Mouse (Mus musculus) left cerebral cortex, adult 8-10 months (tissue): ENCODE data around the gene Clpsl2. TPM values are rescaled to one million over a fixed set of nuclear protein-coding genes. Genes with fewer than 3 reads are reported as not detected.

ENCODE experiments used
- DNase-seq, 2 experiments: peaks; one replicate each; pipeline ENCODE4 v3.0.0; 2022; ENCODE audit warnings: low spot score in 2 of 2
- total RNA-seq, 4 experiments: library from RNA; stranded (reverse); gene quantifications; 2 replicates each; pipeline ENCODE4 v1.2.4; 2022

The Clpsl2 gene
- total RNA-seq, 4 experiments from 2014 or later: not detected

DNA sequence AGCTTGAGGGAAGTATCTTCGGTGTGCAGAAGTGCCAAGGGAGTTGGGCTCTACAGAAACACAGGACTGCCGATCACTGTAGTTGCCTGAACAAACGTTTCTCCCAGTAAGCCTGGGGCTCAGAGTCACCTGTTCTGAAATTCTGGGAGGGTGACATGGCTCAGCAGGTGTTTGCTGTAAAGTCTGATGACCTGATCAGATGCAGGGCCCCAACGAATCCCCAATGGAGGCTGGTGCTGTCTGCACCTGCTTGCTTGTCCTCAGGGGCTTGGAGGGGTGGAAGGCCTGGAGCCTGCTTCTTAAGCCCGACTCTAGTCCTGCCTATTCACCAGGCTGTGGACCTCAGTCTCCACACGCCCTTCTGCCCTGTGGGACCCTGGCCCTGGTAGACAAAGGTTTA lies 8.6 kb downstream of the Clpsl2 start:
- no peak for DNase-seq

DNA sequence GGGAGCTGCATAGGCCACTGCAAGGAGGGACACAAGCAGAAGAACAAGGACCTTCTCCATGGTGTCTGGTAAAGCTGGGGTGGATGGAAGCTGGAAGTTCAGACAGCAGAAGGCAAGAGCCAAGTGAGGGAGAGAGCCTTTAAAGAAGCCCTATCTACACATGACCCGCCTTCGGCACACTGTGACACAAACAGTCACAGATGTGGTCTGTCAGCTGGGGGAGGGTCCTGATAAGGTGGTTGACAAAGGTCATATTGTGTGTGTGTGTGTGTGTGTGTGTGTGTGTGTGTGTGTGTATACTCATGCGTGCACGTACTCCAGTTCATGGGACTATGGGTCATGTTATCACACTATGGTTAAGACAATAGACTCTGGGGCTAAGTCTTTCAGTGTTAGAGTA lies 11.4 kb downstream of the Clpsl2 start, which contains the start of gene Clps:
Clps (minus strand) TSS at position 169 of the 400 bp plus-strand sequence.
- DNase-seq: no peak

DNA sequence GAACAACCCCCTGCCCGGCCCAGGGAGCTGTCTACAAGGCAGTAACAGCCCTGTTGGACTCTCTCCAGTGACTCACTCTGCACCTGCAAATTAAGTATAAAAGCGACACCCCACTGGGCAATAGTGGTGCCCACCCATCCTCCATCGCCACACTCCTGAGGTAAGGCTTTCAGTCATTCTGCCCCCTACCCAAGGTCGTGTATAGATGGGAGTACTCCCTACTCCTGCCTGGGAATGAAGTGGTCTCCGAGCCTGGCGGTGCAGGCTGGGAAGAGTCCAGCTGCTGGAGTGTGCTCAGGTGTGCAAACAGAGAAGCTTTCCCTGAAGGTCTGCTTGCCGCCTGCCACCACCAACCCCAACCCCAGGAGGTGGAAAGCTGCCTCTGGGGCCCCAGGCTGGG lies 12.4 kb downstream of the Clpsl2 start:
- DNase-seq: no peak

GRCm38 (mm10) chr17:28565181-28565580 lies 16.0 kb downstream of the Clpsl2 start:
- no peak for DNase-seq

DNA sequence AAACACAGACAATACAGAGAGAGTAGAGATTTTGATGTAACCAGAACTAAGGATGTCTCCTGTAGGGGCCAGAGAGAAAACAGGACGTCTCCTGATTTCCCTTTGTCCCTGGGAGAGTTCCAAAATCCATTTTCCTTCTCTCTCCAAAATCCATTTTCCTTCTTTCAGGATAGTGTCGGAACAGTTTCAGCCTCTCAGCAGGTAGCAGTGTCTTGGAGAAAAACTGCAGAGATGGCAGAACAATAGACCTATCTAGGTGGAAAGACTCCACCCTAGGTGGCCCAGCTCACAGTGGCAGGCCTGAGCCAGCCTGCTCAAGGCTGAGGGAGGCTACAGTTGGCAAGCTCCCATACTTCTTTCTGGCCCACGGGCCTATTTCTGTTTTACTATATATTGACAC lies 18.3 kb downstream of the Clpsl2 start:
- DNase-seq: no peak

DNA sequence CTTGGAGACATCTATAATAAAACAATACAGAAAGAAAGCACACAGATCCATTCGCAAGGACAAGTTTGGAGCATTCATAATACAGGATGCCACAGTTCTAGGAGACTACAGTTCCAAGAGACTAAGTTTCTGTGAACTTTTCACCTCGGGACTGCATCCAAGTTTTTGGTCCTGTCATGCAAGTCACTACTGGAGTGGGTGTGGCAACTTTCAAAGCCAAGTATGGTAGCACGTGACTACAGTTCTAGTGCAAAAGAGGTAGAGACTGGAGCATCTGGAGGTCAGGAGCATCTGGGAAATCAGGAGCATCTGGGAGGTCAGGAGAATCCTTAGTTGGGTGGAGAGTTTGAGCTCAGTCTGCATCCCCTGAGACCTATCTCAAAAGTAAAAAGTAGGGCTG lies 22.7 kb downstream of the Clpsl2 start:
- no peak for DNase-seq

- no peak for DNase-seq
These were observed 23.3 kb downstream of the Clpsl2 start for GRCm38 (mm10) chr17:28572521-28572920.

GRCm38 (mm10) chr17:28572941-28573340 lies 23.7 kb downstream of the Clpsl2 start:
- no peak for DNase-seq

- no peak for DNase-seq
These were observed 26.3 kb downstream of the Clpsl2 start, which contains the start of gene Lhfpl5 for GRCm38 (mm10) chr17:28575244-28576125. Lhfpl5 (plus strand) TSS chr17:28575641.

DNA sequence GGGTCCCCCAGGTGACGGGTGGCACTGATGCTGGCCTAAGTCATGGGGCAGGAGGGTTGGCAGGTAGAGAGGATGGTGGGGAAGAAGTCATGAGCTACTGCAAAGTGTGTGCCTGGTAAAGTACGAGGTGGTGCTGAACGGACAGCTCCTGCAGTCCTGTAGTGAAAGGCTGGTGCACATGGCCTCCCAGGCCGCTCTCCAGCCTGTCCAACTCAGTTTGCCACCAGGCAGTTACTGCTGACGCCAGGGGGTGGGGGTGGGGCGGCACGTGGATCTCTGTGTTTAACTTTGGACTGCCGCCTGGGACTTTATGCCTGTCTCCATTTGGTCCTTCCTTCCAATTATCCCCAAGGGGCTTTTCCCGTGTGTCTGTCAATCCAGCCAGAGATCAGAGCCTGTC lies 31.2 kb downstream of the Clpsl2 start:
- no peak for DNase-seq

GRCm38 (mm10) chr17:28581056-28581455 lies 31.8 kb downstream of the Clpsl2 start:
- no peak for DNase-seq

DNA sequence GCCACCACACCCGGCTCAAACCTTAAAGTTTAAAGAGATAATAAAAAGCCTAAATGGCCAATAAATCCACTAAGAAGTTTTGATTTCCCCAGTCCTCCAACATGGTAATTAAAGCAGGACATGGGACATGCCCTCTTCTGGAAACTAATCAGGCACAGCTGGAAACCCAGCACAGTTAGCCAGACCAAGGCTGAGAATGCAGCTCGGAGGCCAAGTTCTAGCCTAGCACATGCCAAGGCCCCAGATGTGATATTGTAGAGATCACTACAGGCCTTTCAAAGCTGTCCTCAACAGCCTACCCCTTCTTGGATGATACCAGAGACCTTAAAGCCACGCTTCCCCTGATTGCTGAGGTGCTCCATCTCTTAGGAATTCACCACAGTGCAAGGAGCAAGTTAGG lies 37.3 kb downstream of the Clpsl2 start:
- DNase-seq: no peak

- no peak for DNase-seq
These were observed 39.4 kb downstream of the Clpsl2 start for GRCm38 (mm10) chr17:28588591-28588990.

GRCm38 (mm10) chr17:28590596-28590995 lies 41.4 kb downstream of the Clpsl2 start:
- DNase-seq: no peak

GRCm38 (mm10) chr17:28591476-28591875 lies 42.3 kb downstream of the Clpsl2 start:
- DNase-seq: no peak

GRCm38 (mm10) chr17:28592998-28593397 lies 43.8 kb downstream of the Clpsl2 start:
- peak; percentile 55 to 63 for DNase-seq

DNA sequence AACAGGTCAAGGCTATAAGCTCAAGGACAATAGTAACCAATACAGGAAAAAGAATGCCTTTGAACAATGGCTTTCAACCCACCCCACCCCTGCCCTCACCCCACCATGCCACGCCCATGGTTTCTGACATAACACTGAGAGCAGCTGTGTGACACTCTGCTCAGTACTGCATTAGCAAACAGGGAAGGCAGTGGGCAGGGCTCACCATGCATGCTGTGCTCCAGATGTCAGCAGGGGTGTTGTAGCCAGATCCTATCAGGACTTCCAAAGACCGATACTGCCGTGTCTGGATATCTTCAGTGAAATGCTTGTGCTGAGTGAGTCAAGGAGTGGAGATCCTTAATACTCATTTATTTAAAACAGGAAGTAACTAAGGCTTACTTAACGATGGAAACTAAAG lies 44.8 kb downstream of the Clpsl2 start:
- DNase-seq: no peak

DNA sequence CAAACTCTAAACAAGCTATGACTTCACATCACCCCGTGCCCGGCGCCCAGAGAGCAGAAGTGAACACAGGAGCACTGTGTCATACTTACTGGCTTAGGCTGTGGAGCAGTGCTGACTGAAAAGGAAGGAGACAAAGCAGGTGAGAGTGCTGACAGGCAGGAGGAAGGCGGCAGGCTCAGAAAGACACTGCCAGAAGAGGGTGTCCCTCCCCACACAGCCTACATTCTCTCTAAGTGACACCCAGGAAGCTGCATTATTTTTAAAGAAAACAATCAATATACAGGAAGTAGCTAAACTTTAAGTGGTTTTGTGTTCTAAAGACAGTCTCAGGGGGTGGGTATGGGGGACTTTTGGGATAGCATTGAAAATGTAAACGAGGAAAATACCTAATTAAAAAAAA lies 51.6 kb downstream of the Clpsl2 start:
- DNase-seq: no peak

GRCm38 (mm10) chr17:28601557-28602250 lies 52.5 kb downstream of the Clpsl2 start:
- no peak for DNase-seq
